Comparison of ENCODE assay signal across 15 mouse cellular contexts in the genomic region with DNA sequence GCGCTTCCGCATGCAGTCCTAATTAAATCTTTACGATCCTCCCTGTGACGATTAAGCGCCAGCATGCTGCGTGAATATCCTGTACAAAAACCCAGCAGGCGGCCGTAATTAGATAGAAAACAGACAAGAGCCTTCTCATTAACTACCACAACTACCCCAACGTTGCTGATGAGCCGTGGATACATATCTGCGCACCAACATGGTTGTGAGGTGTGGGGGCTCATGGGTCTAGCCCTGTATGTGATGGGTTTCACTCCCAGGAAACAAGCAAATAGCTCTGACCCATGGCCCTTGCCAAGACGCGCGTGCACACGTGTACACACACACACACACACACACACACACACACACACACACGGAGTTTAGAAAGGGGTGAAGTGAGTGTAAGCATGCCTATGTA. TPM values are rescaled to one million over a fixed set of nuclear protein-coding genes. Genes with fewer than 3 reads are reported as not detected.
A peak's percentile ranks its signal among the peaks of the same experiment; 100 is the strongest.
DNase-seq lines count a peak whose midpoint lies in the region; ATAC-seq and TF ChIP-seq lines count a peak whose summit lies in the region.
"Had no signal": no experiment of that assay in that cellular context is flagged by ENCODE, and none has a peak within 500 bp of the region (broad histone marks: within the 10 kb centered on the region; RNA-seq: fewer than 3 reads in every experiment).

No protein-coding gene starts in this region.

- no peaks in the 10 kb centered on the region for H3K9me3 ChIP-seq in kidney, postnatal 0 days (replicated peaks; ENCODE audit: low read length)
- no peaks in the 10 kb centered on the region for H3K9me3 ChIP-seq in hindbrain, embryonic 13.5 days
- H3K9me3 ChIP-seq in midbrain, embryonic 14.5 days (ENCODE audit: control insufficient read depth, low read length) = no peaks in the 10 kb centered on the region

- WGBS in kidney, postnatal 0 days = 10% methylated on average over 16 of the region's 16 CpGs
- 2% methylated on average over 16 of the region's 16 CpGs for whole genome bisulfite sequencing in hindbrain, embryonic 13.5 days
- under 1% methylated on average over 16 of the region's 16 CpGs for WGBS in midbrain, embryonic 14.5 days

- H3K27me3 ChIP-seq in kidney, postnatal 0 days (ENCODE audit: insufficient read depth, low read length) = peaks cover 40% of the 10 kb centered on the region
- peaks cover 95% of the 10 kb centered on the region for H3K27me3 ChIP-seq in hindbrain, embryonic 13.5 days
- peaks cover 92% of the 10 kb centered on the region for H3K27me3 ChIP-seq in midbrain, embryonic 14.5 days (ENCODE audit: control insufficient read depth, insufficient read depth, low read length)

- intact Hi-C loops in heart, postnatal 14 days (cut with DNase I) = no loop called here

- no peaks in the 10 kb centered on the region for H3K4me1 ChIP-seq in kidney, postnatal 0 days (replicated peaks; ENCODE audit: insufficient read depth, low read length)
- peaks cover 16% of the 10 kb centered on the region for H3K4me1 ChIP-seq in hindbrain, embryonic 13.5 days (replicated peaks)
- H3K4me1 ChIP-seq in midbrain, embryonic 14.5 days (ENCODE audit: control insufficient read depth, insufficient read depth, low read length) = no peaks in the 10 kb centered on the region
- H3K4me1 ChIP-seq: megakaryocyte, embryonic 14.5 days had no signal

- H3K27ac ChIP-seq in kidney, postnatal 0 days = no peak overlapping the region
- peak overlapping the region; percentile 59; the same call in 1 of the 2 replicates for H3K27ac ChIP-seq in hindbrain, embryonic 13.5 days
- peak overlapping the region; percentile 89 for H3K27ac ChIP-seq in midbrain, embryonic 14.5 days (replicated peaks; ENCODE audit: low read depth, low read length)

- peak overlapping the region; percentile 10; the same call in 1 of the 2 replicates for H3K4me2 ChIP-seq in kidney, postnatal 0 days (ENCODE audit: low read length)
- peak overlapping the region; percentile 57 for H3K4me2 ChIP-seq in hindbrain, embryonic 13.5 days
- H3K4me2 ChIP-seq in midbrain, embryonic 14.5 days (ENCODE audit: low read length) = peak overlapping the region; percentile 52

- H3K9ac ChIP-seq in kidney, postnatal 0 days (ENCODE audit: low read depth, low read length) = no peak overlapping the region
- no peak overlapping the region for H3K9ac ChIP-seq in hindbrain, embryonic 13.5 days
- peak overlapping the region; percentile 55 for H3K9ac ChIP-seq in midbrain, embryonic 14.5 days (replicated peaks; ENCODE audit: low read length)

- TF ChIP-seq CTCF in kidney, postnatal 0 days (IDR thresholded peaks at IDR 0.05; ENCODE audit: low read depth) = no peak

- no peak overlapping the region for H3K4me3 ChIP-seq in kidney, postnatal 0 days (replicated peaks; ENCODE audit: low read depth, low read length)
- H3K4me3 ChIP-seq in hindbrain, embryonic 13.5 days = peak overlapping the region; percentile 47
- H3K4me3 ChIP-seq in midbrain, embryonic 14.5 days (replicated peaks; ENCODE audit: low read depth, low read length) = peak overlapping the region; percentile 42
- H3K4me3 ChIP-seq: megakaryocyte, embryonic 14.5 days had no signal

- no peak for ATAC-seq in kidney, postnatal 0 days (replicated peaks; ENCODE audit: low FRiP score, low read depth)
- peak; percentile 52 for ATAC-seq in hindbrain, embryonic 13.5 days (ENCODE audit: low FRiP score)
- ATAC-seq in midbrain, embryonic 14.5 days (ENCODE audit: low FRiP score, low TSS enrichment) = no peak
- ATAC-seq: CD4-positive, CD25-positive, alpha-beta regulatory T cell, adult 4 months; Patski had no signal

- DNase-seq in kidney, postnatal 0 days (ENCODE audit: low spot score) = no peak
- no peak for DNase-seq in kidney, postnatal 10 days
- DNase-seq in midbrain, embryonic 14.5 days = peak; percentile 42
- no peak for DNase-seq in thymus, postnatal 4 days
- no peak for DNase-seq in heart, postnatal 14 days
- no peak for DNase-seq in gastrocnemius, adult 8-10 months (ENCODE audit: low spot score in 2 of 2)
- DNase-seq: adrenal gland, postnatal 14 days; cerebellum, adult 11-12 months; thymus, adult 2 months had no signal

- no peaks in the 10 kb centered on the region for H3K36me3 ChIP-seq in kidney, postnatal 0 days (ENCODE audit: insufficient read depth, low read length)
- no peaks in the 10 kb centered on the region for H3K36me3 ChIP-seq in hindbrain, embryonic 13.5 days
- no peaks in the 10 kb centered on the region for H3K36me3 ChIP-seq in midbrain, embryonic 14.5 days (ENCODE audit: control insufficient read depth, insufficient read depth, low read length)

RNA-seq across cellular contexts. Expression of gene Tfap2b, which starts 8.7 kb away (rescaled TPM):
- 61.5 and 62.3 TPM in 2 replicates for polyA plus RNA-seq in kidney, postnatal 0 days (2015; fragmentation: Nextera tagmentation; extraction: Ambion mirVana)
- polyA plus RNA-seq in hindbrain, embryonic 13.5 days (2015; fragmentation: Nextera tagmentation; extraction: Ambion mirVana) = 93.5 and 103 TPM in 2 replicates
- 239 and 249 TPM in 2 replicates for polyA plus RNA-seq in midbrain, embryonic 14.5 days (2014; fragmentation: Nextera tagmentation; extraction: Ambion mirVana)
- total RNA-seq in heart, postnatal 14 days (2021) = not detected
- total RNA-seq in gastrocnemius, adult 8-10 months (2022) = not detected
- polyA plus RNA-seq: heart, postnatal 0 days; liver, embryonic 16.5 days; Patski had no signal
